Mouse (Mus musculus): ENCODE data around the gene Vmn2r109.
"Not testable (repeated sequence)": the region's sequence is repeated elsewhere in the genome, so short reads cannot be mapped to it uniquely, and the experiment has no call there.

Vmn2r109 gene

GRCm38 (mm10) chr17:20564656-20565055 is at the start of gene Vmn2r109:
Gene Vmn2r109, minus strand, starts transcription at chr17:20564756.
- DNase-seq (ENCODE audit: low read depth): no peak

GRCm38 (mm10) chr17:20596323-20596722 is 31.8 kb upstream of the Vmn2r109 start, which contains the start of gene Vmn2r110:
Gene Vmn2r110, minus strand, starts transcription at chr17:20596423.
- DNase-seq (ENCODE audit: low read depth): no peak

DNA sequence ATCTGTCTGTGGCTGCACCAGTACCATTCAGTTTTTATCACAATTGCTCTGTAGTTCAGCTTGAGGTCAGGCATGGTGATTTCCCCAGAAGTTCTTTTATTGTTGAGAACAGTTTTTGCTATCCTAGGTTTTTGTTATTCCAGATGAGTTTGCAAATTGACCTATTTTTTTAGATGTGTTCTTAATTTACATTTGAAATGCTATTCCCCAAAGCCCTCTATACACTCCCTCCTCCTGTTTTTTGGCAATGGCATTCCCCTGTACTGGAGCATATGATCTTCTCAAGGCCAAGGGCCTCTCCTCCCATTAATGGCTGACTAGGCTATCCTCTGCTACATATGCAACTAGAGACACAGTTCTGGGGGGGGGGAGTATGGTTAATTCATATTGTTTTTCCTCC is 56.3 kb downstream of the Vmn2r109 start:
- not testable (repeated sequence) for DNase-seq (ENCODE audit: low read depth)

GRCm38 (mm10) chr17:20497858-20498257 is 66.7 kb downstream of the Vmn2r109 start, which contains the start of gene Vmn1r225:
Gene Vmn1r225, plus strand, starts transcription at chr17:20498158.
- DNase-seq (ENCODE audit: low read depth): no peak
